Mouse (Mus musculus): ENCODE measurements around the gene Cic. TPM values are rescaled to one million over a fixed set of nuclear protein-coding genes. Genes with fewer than 3 reads are reported as not detected.

Cic gene
- polyA plus RNA-seq, 1 experiment from 2014 or later = 47.0 TPM

- Histone ChIP-seq H3K9ac (peak overlapping the region; percentile 61), H3K4me3 (peak overlapping the region; percentile 89), H3K4me2 (replicated peaks) (peak overlapping the region; percentile 92), H3K27me3 (no peaks in the 10 kb centered on the region), H3K27ac (peak overlapping the region; percentile 99), H3K9me3 (no peaks in the 10 kb centered on the region), H3K4me1 (peaks cover 59% of the 10 kb centered on the region), H3K36me3 (peaks cover 6% of the 10 kb centered on the region)
- whole genome bisulfite sequencing = 0% methylated on average over 6 of the region's 6 CpGs
- ATAC-seq (ENCODE audit: insufficient number of reproducible peaks, insufficient read depth, low FRiP score, low TSS enrichment) = peak; percentile 61
Measured at GRCm38 (mm10) chr7:25279861-25280791, 12.6 kb downstream of the Cic start.

- Histone ChIP-seq H3K36me3 (peaks cover 17% of the 10 kb centered on the region), H3K27ac (peak overlapping the region; percentile 99), H3K9ac (peak overlapping the region; percentile 61; the same call in 1 of the 2 replicates), H3K4me1 (peaks cover 50% of the 10 kb centered on the region), H3K4me2 (replicated peaks) (peak overlapping the region; percentile 92), H3K27me3 (no peaks in the 10 kb centered on the region), H3K4me3 (peak overlapping the region; percentile 89), H3K9me3 (no peaks in the 10 kb centered on the region)
- 24% methylated on average over 12 of the region's 12 CpGs for WGBS
- ATAC-seq (ENCODE audit: insufficient number of reproducible peaks, insufficient read depth, low FRiP score, low TSS enrichment) = 0 out of 2 replicates have a peak, but pooled peaks have one; percentile 0
Measured at GRCm38 (mm10) chr7:25281166-25281733, 13.7 kb downstream of the Cic start.

GRCm38 (mm10) chr7:25281734-25282601 is 14.5 kb downstream of the Cic start:
- Histone ChIP-seq H3K4me1 (peaks cover 50% of the 10 kb centered on the region), H3K36me3 (peaks cover 24% of the 10 kb centered on the region), H3K4me3 (peak overlapping the region; percentile 89), H3K4me2 (replicated peaks) (peak overlapping the region; percentile 92), H3K27me3 (no peaks in the 10 kb centered on the region), H3K27ac (peak overlapping the region; percentile 99), H3K9me3 (no peaks in the 10 kb centered on the region), H3K9ac (peak overlapping the region; percentile 80)
- ATAC-seq (ENCODE audit: insufficient number of reproducible peaks, insufficient read depth, low FRiP score, low TSS enrichment) = peak; percentile 65
- WGBS = 1% methylated on average over 68 of the region's 108 CpGs

- 1% methylated on average over 27 of the region's 36 CpGs for WGBS
- no peaks in the 10 kb centered on the region for H3K27me3 ChIP-seq
- H3K9ac ChIP-seq = peak overlapping the region; percentile 80
- peak overlapping the region; percentile 92 for H3K4me2 ChIP-seq (replicated peaks)
- peak overlapping the region; percentile 99 for H3K27ac ChIP-seq
- peaks cover 32% of the 10 kb centered on the region for H3K36me3 ChIP-seq
- H3K9me3 ChIP-seq = no peaks in the 10 kb centered on the region
- peaks cover 43% of the 10 kb centered on the region for H3K4me1 ChIP-seq
- peak overlapping the region; percentile 89 for H3K4me3 ChIP-seq
- ATAC-seq (ENCODE audit: insufficient number of reproducible peaks, insufficient read depth, low FRiP score, low TSS enrichment) = no peak
Measured at GRCm38 (mm10) chr7:25282731-25283211, 15.3 kb downstream of the Cic start.

DNA sequence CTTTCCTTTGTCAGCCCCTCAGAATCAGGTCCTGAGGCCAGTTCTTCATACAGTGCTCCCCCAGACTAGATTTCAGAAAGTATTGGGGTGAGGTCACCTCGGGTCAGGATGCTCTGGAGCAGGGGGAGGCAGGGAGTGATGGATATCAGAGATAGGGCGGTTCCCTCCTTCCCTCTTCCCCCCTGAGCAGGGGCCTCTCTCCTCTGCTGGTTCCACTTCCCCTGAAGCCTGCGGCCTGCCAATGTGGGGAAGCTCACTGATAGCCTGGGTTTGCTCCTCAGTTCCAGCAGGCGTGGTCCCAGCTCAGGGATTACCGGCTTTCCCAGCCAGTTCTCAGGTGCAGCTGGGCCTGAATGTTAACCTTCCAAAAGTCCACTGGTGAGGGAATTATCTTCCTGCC is 16.1 kb downstream of the Cic start:
- Histone ChIP-seq H3K4me2 (replicated peaks) (peak overlapping the region; percentile 92), H3K4me1 (peaks cover 41% of the 10 kb centered on the region), H3K4me3 (peak overlapping the region; percentile 89), H3K36me3 (peaks cover 41% of the 10 kb centered on the region), H3K27ac (peak overlapping the region; percentile 99), H3K9ac (peak overlapping the region; percentile 80), H3K27me3 (no peaks in the 10 kb centered on the region), H3K9me3 (no peaks in the 10 kb centered on the region; the same call in 1 of the 2 replicates)
- 12% methylated on average over 5 of the region's 5 CpGs for WGBS
- ATAC-seq (ENCODE audit: insufficient number of reproducible peaks, insufficient read depth, low FRiP score, low TSS enrichment) = no peak

- Histone ChIP-seq H3K27ac (peak overlapping the region; percentile 99), H3K9ac (peak overlapping the region; percentile 80), H3K9me3 (no peaks in the 10 kb centered on the region; the same call in 1 of the 2 replicates), H3K36me3 (peaks cover 46% of the 10 kb centered on the region), H3K4me1 (peaks cover 41% of the 10 kb centered on the region), H3K4me2 (replicated peaks) (peak overlapping the region; percentile 92), H3K4me3 (peak overlapping the region; percentile 89), H3K27me3 (no peaks in the 10 kb centered on the region)
- WGBS = 77% methylated on average over 2 of the region's 2 CpGs
- ATAC-seq (ENCODE audit: insufficient number of reproducible peaks, insufficient read depth, low FRiP score, low TSS enrichment) = no peak
Measured at GRCm38 (mm10) chr7:25284171-25284570, 16.7 kb downstream of the Cic start.

GRCm38 (mm10) chr7:25284766-25285165 is 17.3 kb downstream of the Cic start:
- Histone ChIP-seq H3K27me3 (no peaks in the 10 kb centered on the region), H3K4me1 (peaks cover 41% of the 10 kb centered on the region), H3K4me3 (peak overlapping the region; percentile 89), H3K4me2 (replicated peaks) (peak overlapping the region; percentile 92), H3K9me3 (no peaks in the 10 kb centered on the region; the same call in 1 of the 2 replicates), H3K9ac (peak overlapping the region; percentile 33; the same call in 1 of the 2 replicates), H3K36me3 (peaks cover 52% of the 10 kb centered on the region), H3K27ac (0 out of 2 replicates have a peak overlapping the region, but pooled peaks have one; percentile 99)
- no peak for ATAC-seq (ENCODE audit: insufficient number of reproducible peaks, insufficient read depth, low FRiP score, low TSS enrichment)
- WGBS = 76% methylated on average over 5 of the region's 5 CpGs

- Histone ChIP-seq H3K27me3 (no peaks in the 10 kb centered on the region), H3K27ac (no peak overlapping the region), H3K9ac (0 out of 2 replicates have a peak overlapping the region, but pooled peaks have one; percentile 33), H3K9me3 (no peaks in the 10 kb centered on the region; the same call in 1 of the 2 replicates), H3K36me3 (peaks cover 61% of the 10 kb centered on the region), H3K4me3 (no peak overlapping the region), H3K4me1 (peaks cover 34% of the 10 kb centered on the region), H3K4me2 (replicated peaks) (no peak overlapping the region)
- ATAC-seq (ENCODE audit: insufficient number of reproducible peaks, insufficient read depth, low FRiP score, low TSS enrichment) = no peak
- WGBS = 93% methylated on average over 20 of the region's 20 CpGs
Measured at GRCm38 (mm10) chr7:25285511-25286238, 18.2 kb downstream of the Cic start.

- 85% methylated on average over 8 of the region's 8 CpGs for WGBS
- H3K9ac ChIP-seq = no peak overlapping the region
- no peak overlapping the region for H3K4me3 ChIP-seq
- H3K36me3 ChIP-seq = peaks cover 74% of the 10 kb centered on the region
- no peak overlapping the region for H3K27ac ChIP-seq
- no peaks in the 10 kb centered on the region; the same call in 1 of the 2 replicates for H3K9me3 ChIP-seq
- no peaks in the 10 kb centered on the region for H3K27me3 ChIP-seq
- no peak overlapping the region for H3K4me2 ChIP-seq (replicated peaks)
- peaks cover 30% of the 10 kb centered on the region for H3K4me1 ChIP-seq
- no peak for ATAC-seq (ENCODE audit: insufficient number of reproducible peaks, insufficient read depth, low FRiP score, low TSS enrichment)
Measured at GRCm38 (mm10) chr7:25286989-25287388, 19.5 kb downstream of the Cic start.

DNA sequence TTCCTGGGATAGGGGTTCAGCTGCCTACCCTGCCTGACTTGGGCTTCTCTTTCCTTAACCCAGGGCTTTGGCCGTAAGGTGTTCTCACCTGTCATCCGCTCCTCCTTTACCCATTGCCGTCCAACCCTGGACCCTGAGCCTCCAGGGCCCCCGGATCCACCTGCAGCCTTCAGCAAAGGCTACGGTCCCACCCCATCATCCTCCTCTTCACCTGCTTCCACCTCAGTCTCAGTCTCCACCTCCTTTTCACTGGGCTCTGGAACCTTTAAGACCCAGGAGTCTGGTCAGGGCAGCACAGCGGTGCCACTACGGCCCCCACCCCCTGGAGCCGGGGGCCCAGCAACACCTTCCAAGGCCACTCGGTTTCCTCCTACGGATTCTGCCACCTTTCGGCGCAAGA is 20.5 kb downstream of the Cic start:
- H3K9me3 ChIP-seq = no peaks in the 10 kb centered on the region; the same call in 1 of the 2 replicates
- H3K27ac ChIP-seq = no peak overlapping the region
- peaks cover 85% of the 10 kb centered on the region for H3K36me3 ChIP-seq
- WGBS = 93% methylated on average over 12 of the region's 12 CpGs
- H3K4me2 ChIP-seq (replicated peaks) = no peak overlapping the region
- no peaks in the 10 kb centered on the region for H3K27me3 ChIP-seq
- ATAC-seq (ENCODE audit: insufficient number of reproducible peaks, insufficient read depth, low FRiP score, low TSS enrichment) = no peak
- H3K9ac ChIP-seq = no peak overlapping the region
- H3K4me3 ChIP-seq = no peak overlapping the region
- peaks cover 30% of the 10 kb centered on the region for H3K4me1 ChIP-seq
